Mouse (Mus musculus) A20 (cell line): ENCODE results near the gene Olfr543.
"Not testable (repeated sequence)": the region's sequence is repeated elsewhere in the genome, so short reads cannot be mapped to it uniquely, and the experiment has no call there.

Source experiments
- DNase-seq: peaks from one replicate; pipeline ENCODE4 v3.0.0-alpha.2; 2011; ENCODE audit warnings: low read depth, low spot score

The Olfr543 gene

DNA sequence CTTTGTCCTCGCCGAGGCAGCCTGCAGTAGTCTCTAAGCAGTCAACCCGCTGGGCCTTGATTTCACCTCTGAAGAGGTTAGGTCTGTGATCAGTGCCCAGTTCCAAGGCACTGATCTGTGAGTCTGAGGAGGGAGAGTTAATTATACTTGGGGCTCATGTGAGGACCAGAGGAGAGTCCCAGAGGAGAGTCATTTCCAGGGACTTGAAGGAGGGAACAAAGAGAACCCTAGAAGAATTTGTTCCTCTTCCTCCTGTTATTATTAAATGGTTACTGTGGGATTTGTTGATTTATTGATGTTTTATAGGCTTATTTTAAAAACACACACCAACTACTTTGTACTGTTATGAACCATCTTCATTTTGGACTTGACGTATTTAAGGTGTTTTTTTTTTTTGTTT is at the start of gene Olfr543:
TSS of gene Olfr543 (minus strand) at position 101 of the 400 bp plus-strand sequence.
- DNase-seq, result no peak

GRCm38 (mm10) chr7:102529052-102529451 is 47.6 kb upstream of the Olfr543 start:
- DNase-seq, result no peak

DNA sequence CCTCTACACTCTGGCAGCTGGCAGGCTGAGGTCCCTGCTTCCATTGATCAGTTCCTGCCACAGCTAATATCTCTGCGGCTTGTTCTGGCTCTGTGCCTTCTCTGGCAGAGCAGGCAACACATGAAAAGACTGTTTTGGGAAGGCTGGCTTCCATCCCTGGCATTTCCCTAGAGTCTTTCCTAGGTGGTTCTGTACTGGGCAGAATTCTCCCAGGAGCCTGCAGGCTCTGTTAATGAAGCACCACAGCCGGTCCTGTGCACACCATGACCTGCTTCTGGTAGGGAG is 35.5 kb upstream of the Olfr543 start:
- DNase-seq, result no peak

DNA sequence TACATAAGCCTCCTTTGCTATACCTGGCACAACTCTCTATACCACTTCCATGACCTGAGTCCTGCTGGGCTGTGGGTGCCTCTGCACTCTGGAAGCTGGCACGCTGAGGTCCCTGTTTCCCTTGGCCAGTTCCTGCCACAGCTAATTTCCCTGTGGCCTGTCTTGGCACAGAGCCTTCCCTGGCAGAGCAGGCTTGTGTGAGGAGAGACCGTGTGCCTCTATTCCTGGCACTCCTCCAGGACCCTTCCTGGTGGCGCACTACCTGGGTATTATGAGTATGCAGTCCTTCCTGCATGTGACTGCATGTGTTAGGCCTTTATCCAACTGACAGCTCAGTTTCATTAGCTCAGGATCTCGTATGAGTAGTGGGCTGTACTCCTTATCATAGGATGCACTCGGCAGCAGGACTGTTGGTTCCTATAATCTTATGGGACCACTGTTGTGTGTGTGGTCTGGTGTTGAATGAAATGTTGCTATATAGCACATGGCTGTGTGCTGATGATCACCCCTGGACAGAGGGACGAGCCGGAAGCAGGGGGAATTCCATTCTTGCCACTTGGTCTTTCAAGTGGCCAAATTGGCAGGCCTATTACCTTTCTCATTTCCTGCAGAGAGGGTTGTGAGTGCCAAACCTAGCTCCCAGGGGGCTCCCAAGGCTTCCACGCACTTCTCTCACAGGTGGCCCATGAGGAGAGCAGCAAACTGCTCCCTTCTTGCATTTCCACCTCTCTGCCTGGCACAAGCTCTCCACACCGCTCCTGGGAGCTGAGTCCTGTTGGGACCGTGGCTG is 35.0 kb upstream of the Olfr543 start:
- DNase-seq, result no peak

GRCm38 (mm10) chr7:102514144-102514543 is 32.7 kb upstream of the Olfr543 start:
- DNase-seq, result peak; percentile 27

DNA sequence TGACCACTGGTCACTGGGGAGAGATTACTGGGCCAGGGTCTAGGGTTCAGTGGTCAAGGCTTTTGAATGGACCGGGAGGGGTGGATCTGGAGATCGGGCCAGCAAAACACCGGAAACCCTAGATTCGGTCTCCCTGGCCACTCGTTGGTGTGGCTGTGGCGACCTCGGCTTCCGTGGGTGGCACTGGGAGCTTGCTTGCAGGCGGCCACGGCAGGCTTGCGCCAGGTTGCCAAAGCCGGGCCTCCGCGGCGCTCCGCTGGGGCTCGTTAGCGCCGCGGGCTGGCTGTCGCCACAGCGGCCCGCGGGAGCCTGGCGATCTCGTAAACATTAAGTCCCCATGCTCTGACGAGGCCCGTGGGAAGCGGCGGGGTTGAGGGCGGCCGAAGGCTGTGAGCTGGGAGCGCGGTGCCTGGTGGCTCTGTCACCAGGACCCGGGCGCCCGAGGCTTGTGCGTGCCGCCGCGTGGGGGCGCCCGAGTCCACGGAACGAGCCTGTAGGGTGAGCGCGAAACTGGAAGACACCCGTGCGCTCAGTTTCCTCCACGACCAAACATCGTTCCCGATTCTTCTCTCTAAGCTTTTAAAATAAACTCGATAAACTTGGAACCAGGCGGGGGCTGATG is 31.4 kb upstream of the Olfr543 start:
- peak; percentile 88 for DNase-seq

- DNase-seq, result peak; percentile 16
These were observed 30.4 kb upstream of the Olfr543 start for GRCm38 (mm10) chr7:102511927-102512326.

DNA sequence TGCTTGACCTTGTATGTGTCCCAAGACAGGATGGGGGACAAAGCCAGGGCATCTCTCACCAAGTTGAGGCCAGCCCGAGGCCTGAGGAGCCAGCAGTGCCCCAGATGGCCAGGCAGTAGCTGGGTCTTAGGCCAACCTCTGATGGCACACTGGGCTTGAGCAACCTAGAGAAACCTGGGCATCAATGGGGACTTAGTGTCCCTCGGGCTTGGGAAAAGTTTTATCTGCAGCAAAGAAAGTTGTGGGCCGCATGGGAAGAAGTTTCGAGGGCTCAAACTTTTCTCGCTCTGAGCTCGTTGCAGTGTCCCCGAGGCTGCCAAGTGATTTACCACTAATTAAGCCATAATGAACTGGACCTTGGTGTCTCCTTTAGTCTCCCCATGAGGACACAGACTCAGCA is 28.2 kb upstream of the Olfr543 start:
- DNase-seq, result no peak

DNA sequence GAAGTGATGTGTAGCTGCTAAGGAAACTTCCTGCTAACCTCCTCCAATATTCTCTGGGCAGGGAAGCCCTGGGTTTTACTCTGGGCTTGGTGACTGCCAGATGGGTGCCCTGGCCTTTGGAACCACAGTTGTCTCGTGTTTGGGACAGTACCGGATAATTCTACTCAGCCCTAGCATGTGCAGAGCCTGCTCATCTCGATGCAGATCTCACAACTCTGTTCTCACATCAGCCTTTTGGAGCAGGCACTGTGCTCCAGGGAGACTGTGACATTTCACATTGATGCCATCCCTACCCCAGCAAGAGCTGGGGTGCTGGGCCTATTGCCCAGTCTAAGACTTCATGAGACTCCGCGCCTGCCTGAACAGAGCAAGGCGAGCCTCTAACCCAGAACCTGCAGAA is 27.2 kb upstream of the Olfr543 start:
- no peak for DNase-seq

DNA sequence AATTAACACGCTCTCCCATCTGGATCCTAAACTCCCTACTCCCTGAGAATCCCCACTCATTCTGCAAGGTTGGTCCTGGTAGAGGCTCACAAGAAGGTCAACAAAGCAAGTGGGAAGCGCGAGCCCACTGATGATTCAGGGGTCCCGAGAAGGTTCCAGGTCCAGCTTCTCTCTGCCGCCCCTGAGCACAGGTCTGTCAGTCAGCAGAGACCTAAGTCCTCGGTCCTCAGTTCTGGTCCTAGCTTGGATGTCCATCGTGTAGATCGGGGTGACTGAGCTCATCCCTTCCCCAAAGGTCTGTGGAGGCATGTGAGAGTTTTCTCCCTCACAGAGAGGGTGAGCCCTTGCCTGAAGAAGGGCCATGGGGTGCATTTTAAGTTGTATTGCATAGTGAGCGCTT is 26.6 kb upstream of the Olfr543 start:
- no peak for DNase-seq

DNA sequence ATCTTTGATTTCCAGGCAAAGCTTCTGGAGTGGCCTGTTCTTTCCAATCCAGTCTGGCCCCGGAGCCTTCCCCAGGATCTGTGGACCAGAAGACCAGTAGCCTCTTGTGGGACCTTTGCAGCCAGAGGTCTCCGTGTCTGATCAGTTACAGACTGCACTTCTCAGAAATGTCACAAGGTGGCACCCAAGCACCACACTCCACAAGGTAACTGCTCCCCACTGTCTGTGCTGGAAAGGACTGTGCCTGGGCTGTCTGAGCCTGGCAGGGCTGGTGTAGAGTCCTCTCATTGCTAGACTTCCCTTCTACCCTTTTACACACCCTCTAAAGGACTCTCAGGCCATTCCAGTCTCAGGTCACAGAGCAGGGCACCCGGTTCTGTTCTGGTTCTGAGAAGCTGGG is 25.4 kb upstream of the Olfr543 start:
- DNase-seq, result peak; percentile 74

GRCm38 (mm10) chr7:102501986-102502385 is 20.5 kb upstream of the Olfr543 start:
- no peak for DNase-seq

DNA sequence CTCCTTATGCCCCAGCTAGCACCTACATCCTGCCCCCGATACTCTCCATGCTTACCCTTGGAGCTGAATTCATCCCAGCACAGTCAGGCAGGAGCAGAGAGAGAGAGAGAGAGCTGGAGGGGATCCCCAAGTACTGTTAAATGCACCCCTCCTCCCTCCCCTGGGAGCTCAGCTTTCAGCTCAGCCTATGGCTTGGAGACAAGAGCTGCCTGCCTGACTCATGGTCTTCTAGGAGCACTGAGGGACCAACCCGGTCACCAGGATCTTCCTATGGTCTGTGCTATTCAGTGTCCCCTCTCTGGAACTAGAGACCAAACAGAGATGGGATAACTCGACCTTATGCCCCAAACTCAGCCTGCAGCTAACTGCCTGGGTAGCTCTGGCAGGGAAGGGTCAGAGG is 18.0 kb upstream of the Olfr543 start, which contains the start of gene Olfr545:
TSS of gene Olfr545 (minus strand) at position 101 of the 400 bp plus-strand sequence.
- no peak for DNase-seq

DNA sequence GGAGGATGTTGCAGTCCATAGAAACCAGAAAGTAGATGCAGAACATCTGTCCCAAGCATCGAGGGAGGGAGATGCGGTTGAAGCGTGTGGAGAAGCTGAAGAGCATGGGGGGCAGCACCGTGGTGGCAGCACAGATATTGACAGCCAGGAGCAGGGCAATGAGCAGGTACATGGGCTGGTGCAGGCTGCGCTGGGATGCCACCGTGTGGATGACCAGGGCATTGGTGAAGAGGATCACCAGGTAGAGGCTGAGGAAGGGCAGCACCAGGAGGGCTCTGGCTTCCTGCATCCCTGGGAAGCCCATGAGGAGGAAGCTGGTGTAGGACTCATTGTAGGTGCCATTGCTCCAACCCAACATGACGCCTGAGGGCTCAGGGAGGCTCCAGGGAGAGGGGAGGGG is 12.9 kb upstream of the Olfr543 start:
- DNase-seq, result not testable (repeated sequence)

GRCm38 (mm10) chr7:102488161-102488560 is 6.7 kb upstream of the Olfr543 start, which contains the start of gene Olfr544:
Gene Olfr544 (minus strand): TSS chr7:102488313.
- no peak for DNase-seq

DNA sequence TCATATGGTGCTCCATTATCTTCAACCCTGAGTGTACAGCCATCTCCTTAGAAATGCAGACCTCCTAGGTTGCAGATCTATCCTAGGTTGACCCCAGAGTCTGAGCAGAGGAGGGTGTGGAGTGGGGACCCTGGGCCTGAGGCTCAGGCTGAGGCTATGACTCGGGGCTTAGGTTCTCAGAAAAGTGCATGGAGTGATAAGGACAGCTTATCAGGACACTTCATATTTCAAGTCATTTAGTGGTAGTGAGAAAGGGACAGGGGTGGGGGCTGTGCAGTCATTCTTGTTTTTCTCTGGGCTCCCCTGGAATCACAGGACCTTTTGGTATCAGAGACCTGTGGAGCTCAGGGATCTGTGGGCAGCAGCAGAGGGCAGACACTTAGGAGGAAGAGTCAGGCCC is 4.6 kb upstream of the Olfr543 start:
- DNase-seq, result no peak

DNA sequence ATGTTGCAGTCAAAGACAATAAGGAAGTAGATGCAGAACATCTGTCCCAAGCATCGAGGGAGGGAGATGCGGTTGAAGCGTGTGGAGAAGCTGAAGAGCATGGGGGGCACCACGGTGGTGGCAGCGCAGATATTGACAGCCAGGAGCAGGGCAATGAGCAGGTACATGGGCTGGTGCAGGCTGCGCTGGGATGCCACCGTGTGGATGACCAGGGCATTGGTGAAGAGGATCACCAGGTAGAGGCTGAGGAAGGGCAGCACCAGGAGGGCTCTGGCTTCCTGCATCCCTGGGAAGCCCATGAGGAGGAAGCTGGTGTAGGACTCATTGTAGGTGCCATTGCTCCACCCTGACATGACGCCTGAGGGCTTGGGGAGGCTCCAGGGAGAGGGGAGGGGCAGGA is 3.3 kb upstream of the Olfr543 start:
- DNase-seq, result not testable (repeated sequence)

DNA sequence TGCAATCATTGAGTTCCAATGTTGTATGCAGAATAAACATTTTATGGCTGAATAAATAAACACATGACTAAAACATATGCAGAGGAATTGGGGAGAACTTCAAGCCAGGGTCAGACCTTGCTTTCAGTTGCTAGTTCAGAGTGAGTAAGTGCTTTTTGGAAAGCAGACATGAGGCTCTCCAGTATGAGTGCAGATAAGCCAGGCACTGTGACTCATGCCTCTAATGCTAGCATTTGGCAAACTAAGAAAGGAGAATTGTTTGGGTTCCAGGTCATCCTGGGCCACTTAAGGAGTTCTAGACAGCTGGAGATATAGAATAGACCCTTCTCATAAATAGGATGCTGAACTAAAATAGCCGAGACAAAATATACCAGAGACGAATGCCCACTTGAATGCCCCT is 2.2 kb upstream of the Olfr543 start:
- no peak for DNase-seq

GRCm38 (mm10) chr7:102480821-102481220 is 658 bp downstream of the Olfr543 start:
- no peak for DNase-seq

DNA sequence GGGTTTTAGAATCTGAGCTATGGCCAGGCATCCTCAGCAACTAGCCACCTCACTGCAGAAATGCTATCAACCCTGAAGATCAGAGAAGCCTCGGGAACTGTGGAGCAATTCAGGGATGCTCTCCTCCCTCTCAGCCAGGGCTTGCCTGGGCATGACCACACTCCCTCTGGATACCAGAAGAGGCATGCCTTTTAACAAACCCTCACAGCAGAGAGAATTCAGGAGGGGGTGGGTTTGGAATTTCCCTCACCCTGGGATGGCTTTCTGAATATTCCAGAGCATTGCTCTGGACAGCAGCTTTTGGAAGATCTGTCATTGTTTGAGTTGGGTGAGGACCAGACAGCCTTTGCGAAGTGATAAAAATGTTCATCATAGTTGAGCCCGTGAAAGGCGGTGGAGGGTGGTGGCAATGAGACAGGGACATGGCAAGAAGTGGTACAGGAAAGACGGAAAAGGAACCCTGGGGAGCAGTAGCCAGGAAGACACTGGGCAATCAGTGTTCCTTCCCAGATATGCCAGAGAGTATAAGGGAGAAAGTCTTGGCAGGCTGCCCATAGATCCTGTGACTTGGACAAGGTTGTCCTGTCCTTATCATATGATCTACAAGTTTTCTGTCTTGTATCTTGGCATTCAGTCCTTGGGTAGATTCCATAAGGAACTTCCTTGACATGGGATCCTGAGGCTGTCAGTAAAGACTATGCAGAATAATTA is 2.0 kb downstream of the Olfr543 start:
- DNase-seq, result no peak

GRCm38 (mm10) chr7:102478926-102479325 is 2.6 kb downstream of the Olfr543 start:
- peak; percentile 45 for DNase-seq

- no peak for DNase-seq
These were observed 3.1 kb downstream of the Olfr543 start for GRCm38 (mm10) chr7:102478425-102478824.

- DNase-seq, result no peak
These were observed 4.1 kb downstream of the Olfr543 start for GRCm38 (mm10) chr7:102477377-102477776.
